Mouse (Mus musculus): Measurements from ENCODE around the gene Arpc2. TPM values are rescaled to one million over a fixed set of nuclear protein-coding genes. Genes with fewer than 3 reads are reported as not detected.

Arpc2 gene
- 387 and 411 TPM in 2 replicates for polyA plus RNA-seq (2014; fragmentation: Nextera tagmentation; extraction: Ambion mirVana)

DNA sequence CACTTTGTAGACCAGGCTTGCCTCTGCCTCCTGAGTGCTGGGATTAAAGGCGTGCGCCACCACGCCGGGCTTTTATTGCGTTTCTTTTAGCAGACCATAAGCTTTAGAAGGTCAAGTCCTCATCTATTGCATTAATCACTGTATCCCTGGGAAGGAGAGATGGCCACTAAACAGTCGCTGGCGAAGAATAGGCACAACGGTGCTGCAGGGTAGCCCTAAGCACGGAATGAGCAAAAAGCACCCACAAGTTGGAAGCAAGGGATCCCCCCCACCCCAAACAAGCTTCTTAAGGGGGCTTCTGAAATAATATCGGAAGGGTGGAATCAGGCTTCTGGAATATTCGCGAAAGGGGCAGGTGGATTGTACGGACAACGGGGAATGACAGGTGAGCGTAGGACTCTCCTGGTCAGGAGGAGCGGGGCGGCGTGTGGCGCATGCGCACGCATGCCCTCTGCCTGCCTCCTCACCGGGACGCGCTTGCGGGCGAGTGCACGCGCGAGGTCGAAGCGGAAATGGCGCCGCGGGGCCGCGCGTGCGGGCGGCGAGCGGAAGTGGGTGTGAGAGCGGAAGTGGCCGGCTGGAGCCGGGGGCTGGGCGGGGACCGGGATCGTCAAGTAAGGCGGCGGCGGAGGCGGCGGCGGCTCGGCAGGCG lies at the start of gene Arpc2:
TSS of gene Arpc2 (plus strand) at position 147 of the 652 bp plus-strand sequence.
- peaks cover 35% of the 10 kb centered on the region for H3K4me1 ChIP-seq (ENCODE audit: control insufficient read depth, insufficient read depth, low read length)
- no peaks in the 10 kb centered on the region for H3K9me3 ChIP-seq (replicated peaks; ENCODE audit: control insufficient read depth, low read length)
- peak within 1 kb of the TSS; percentile 88 for H3K9ac ChIP-seq (ENCODE audit: low read depth, low read length)
- no peaks in the 10 kb centered on the region for H3K27me3 ChIP-seq (ENCODE audit: control insufficient read depth, insufficient read depth, low read length)
- peak within 1 kb of the TSS; percentile 97 for H3K27ac ChIP-seq (ENCODE audit: low read depth, low read length)
- WGBS (ENCODE audit: insufficient replicate concordance), result 2% methylated on average over 54 of the region's 55 CpGs
- peak; percentile 88 for ATAC-seq (replicated peaks; ENCODE audit: insufficient number of reproducible peaks, low FRiP score, low TSS enrichment)
- no peaks in the 10 kb centered on the region for H3K36me3 ChIP-seq (ENCODE audit: control insufficient read depth, insufficient read depth, low read length)
- peak within 1 kb of the TSS; percentile 78 for H3K4me2 ChIP-seq
- H3K4me3 ChIP-seq (ENCODE audit: low read depth, low read length), result peak within 1 kb of the TSS; percentile 76

DNA sequence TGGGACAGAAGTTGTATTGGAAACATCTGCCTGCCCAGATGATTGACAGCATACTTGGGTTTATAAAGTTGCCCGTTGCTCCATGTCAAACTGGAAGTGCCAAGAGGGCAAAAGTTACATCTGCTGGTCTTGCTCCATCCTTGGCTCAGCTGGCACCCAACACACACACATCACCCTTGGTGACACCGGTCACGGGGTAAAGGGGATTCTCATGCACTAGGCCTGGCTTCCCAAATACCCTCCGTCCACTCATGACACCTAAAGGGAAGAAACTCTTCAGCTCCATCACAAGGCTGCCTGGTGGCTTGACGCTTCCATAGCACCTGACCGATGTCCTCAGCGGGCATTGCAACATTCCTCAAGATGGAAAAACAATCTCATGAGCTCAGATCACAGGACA lies 45.4 kb upstream of the Arpc2 start:
- Histone ChIP-seq H3K4me1 (ENCODE audit: control insufficient read depth, insufficient read depth, low read length) (no peaks in the 10 kb centered on the region), H3K4me2 (no peak overlapping the region), H3K27me3 (ENCODE audit: control insufficient read depth, insufficient read depth, low read length) (no peaks in the 10 kb centered on the region), H3K27ac (ENCODE audit: low read depth, low read length) (no peak overlapping the region), H3K36me3 (ENCODE audit: control insufficient read depth, insufficient read depth, low read length) (no peaks in the 10 kb centered on the region), H3K4me3 (ENCODE audit: low read depth, low read length) (no peak overlapping the region), H3K9me3 (replicated peaks; ENCODE audit: control insufficient read depth, low read length) (no peaks in the 10 kb centered on the region), H3K9ac (ENCODE audit: low read depth, low read length) (no peak overlapping the region)
- 86% methylated on average over 7 of the region's 7 CpGs for WGBS (ENCODE audit: insufficient replicate concordance)
- ATAC-seq (replicated peaks; ENCODE audit: insufficient number of reproducible peaks, low FRiP score, low TSS enrichment), result no peak

DNA sequence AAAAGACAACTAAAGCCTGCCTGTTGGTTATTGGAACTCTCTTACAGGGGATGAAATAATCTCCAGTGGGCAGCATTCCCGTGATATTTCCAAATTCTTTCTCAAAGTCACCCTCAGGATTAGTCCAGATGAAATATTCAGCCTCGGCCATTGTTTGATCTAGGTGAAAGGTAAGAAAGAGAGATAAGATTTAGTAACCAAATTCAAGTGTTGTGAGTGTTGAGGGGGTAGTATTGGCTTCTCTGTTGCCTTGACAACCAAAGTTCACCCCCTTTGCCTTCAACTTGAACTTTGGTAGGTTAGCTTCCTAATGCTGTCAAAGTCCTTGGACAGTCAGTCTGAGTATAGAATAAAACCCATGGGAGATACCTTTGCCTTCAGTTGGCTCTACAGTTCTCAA lies 43.2 kb upstream of the Arpc2 start:
- H3K9ac ChIP-seq (ENCODE audit: low read depth, low read length), result no peak overlapping the region
- no peak overlapping the region for H3K27ac ChIP-seq (ENCODE audit: low read depth, low read length)
- no peaks in the 10 kb centered on the region for H3K4me1 ChIP-seq (ENCODE audit: control insufficient read depth, insufficient read depth, low read length)
- H3K4me2 ChIP-seq, result no peak overlapping the region
- no peaks in the 10 kb centered on the region for H3K27me3 ChIP-seq (ENCODE audit: control insufficient read depth, insufficient read depth, low read length)
- H3K9me3 ChIP-seq (replicated peaks; ENCODE audit: control insufficient read depth, low read length), result no peaks in the 10 kb centered on the region
- no peak for ATAC-seq (replicated peaks; ENCODE audit: insufficient number of reproducible peaks, low FRiP score, low TSS enrichment)
- no peaks in the 10 kb centered on the region for H3K36me3 ChIP-seq (ENCODE audit: control insufficient read depth, insufficient read depth, low read length)
- 73% methylated on average over 2 of the region's 2 CpGs for WGBS (ENCODE audit: insufficient replicate concordance)
- H3K4me3 ChIP-seq (ENCODE audit: low read depth, low read length), result no peak overlapping the region

DNA sequence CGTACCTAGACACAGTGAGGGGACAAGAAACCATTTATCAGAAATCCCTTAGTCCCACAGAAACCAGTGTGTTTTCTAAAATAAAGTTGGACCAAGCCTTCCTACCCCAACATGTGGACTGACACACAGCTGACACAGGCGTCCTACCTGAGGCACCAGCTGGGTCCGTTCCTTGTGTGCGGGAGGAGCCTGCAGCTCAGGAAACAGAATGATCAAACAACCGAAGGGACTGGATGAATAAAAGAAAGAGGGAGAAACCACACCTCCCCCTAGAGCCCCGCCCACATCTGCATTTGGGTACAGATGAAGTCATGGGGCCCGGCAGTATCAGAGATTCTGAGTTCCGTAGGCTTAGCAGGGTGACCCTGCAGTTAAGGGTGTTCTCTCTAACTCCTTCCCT lies 41.4 kb upstream of the Arpc2 start, which contains the start of gene Cxcr1:
TSS of gene Cxcr1 (minus strand) at position 187 of the 400 bp plus-strand sequence.
- WGBS (ENCODE audit: insufficient replicate concordance), result 62% methylated on average over 8 of the region's 8 CpGs
- Histone ChIP-seq H3K4me3 (ENCODE audit: low read depth, low read length) (no peak within 1 kb of the TSS), H3K27me3 (ENCODE audit: control insufficient read depth, insufficient read depth, low read length) (no peaks in the 10 kb centered on the region), H3K4me2 (no peak within 1 kb of the TSS), H3K9ac (ENCODE audit: low read depth, low read length) (no peak within 1 kb of the TSS), H3K9me3 (replicated peaks; ENCODE audit: control insufficient read depth, low read length) (no peaks in the 10 kb centered on the region), H3K27ac (ENCODE audit: low read depth, low read length) (no peak within 1 kb of the TSS), H3K4me1 (ENCODE audit: control insufficient read depth, insufficient read depth, low read length) (no peaks in the 10 kb centered on the region; the same call in 1 of the 2 replicates), H3K36me3 (ENCODE audit: control insufficient read depth, insufficient read depth, low read length) (no peaks in the 10 kb centered on the region)
- ATAC-seq (replicated peaks; ENCODE audit: insufficient number of reproducible peaks, low FRiP score, low TSS enrichment), result no peak

DNA sequence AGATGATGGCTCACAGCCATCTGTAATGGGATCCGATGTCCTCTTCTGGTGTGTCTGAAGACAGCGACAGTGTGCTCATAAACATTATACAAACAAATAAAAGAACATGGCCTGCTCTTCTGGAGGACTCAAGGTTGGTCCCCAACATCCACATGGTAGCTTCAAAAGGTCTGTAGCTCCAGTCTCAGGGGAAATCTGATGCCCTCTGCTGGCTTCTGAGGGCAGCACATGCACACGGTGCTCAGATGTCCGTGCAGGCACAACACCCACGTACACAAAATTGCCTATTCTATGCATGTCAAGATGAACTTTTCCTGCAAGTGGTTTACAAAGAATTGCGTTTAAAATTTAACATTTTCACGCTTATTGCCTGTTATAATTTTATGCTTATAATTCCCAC lies 39.9 kb upstream of the Arpc2 start:
- no peak overlapping the region for H3K4me3 ChIP-seq (ENCODE audit: low read depth, low read length)
- no peak for ATAC-seq (replicated peaks; ENCODE audit: insufficient number of reproducible peaks, low FRiP score, low TSS enrichment)
- 45% methylated on average over 7 of the region's 7 CpGs for WGBS (ENCODE audit: insufficient replicate concordance)
- H3K9me3 ChIP-seq (replicated peaks; ENCODE audit: control insufficient read depth, low read length), result no peaks in the 10 kb centered on the region
- H3K4me2 ChIP-seq, result no peak overlapping the region
- no peaks in the 10 kb centered on the region; the same call in 1 of the 2 replicates for H3K4me1 ChIP-seq (ENCODE audit: control insufficient read depth, insufficient read depth, low read length)
- no peak overlapping the region for H3K9ac ChIP-seq (ENCODE audit: low read depth, low read length)
- H3K36me3 ChIP-seq (ENCODE audit: control insufficient read depth, insufficient read depth, low read length), result no peaks in the 10 kb centered on the region
- H3K27ac ChIP-seq (ENCODE audit: low read depth, low read length), result no peak overlapping the region
- no peaks in the 10 kb centered on the region for H3K27me3 ChIP-seq (ENCODE audit: control insufficient read depth, insufficient read depth, low read length)

DNA sequence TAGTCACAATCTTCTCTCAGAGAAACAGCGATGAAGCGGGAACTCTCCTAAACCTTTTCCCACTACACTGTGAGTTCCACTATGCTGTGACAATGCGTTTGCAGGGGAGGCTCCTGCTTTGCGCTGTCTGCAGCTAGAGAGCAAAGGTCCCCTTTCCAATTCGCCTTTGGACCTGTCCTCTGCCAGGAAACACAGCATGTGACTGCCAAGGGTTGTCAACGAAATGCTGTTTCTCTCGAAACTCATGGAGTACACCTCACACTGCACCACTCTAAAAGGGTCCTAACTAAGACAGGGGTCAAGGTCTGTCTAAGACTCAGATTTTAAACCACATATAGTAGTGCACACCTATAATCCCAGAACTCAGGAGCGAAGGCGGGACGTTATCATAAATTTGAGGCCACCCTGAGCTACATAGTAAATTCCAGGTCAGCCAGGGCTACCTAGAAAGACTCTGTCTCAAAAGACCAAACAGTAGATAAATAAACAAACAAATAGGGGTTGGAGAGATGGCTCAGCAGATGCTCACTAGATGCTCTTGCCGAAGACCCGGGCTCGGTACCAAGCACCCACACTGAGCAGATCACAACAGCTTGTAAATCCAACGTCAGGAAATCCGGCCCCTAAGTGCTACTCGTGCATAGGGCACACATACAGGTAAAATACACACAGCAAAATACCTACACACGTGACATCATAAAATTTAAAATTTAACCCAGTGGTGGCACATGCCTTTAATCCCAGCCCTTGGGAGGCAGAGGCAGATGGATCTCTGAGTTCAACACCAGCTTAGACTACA lies 39.1 kb upstream of the Arpc2 start:
- no peaks in the 10 kb centered on the region for H3K36me3 ChIP-seq (ENCODE audit: control insufficient read depth, insufficient read depth, low read length)
- H3K27ac ChIP-seq (ENCODE audit: low read depth, low read length), result no peak overlapping the region
- H3K4me2 ChIP-seq, result no peak overlapping the region
- H3K4me3 ChIP-seq (ENCODE audit: low read depth, low read length), result no peak overlapping the region
- ATAC-seq (replicated peaks; ENCODE audit: insufficient number of reproducible peaks, low FRiP score, low TSS enrichment), result no peak
- no peaks in the 10 kb centered on the region for H3K27me3 ChIP-seq (ENCODE audit: control insufficient read depth, insufficient read depth, low read length)
- H3K9ac ChIP-seq (ENCODE audit: low read depth, low read length), result no peak overlapping the region
- H3K9me3 ChIP-seq (replicated peaks; ENCODE audit: control insufficient read depth, low read length), result no peaks in the 10 kb centered on the region
- WGBS (ENCODE audit: insufficient replicate concordance), result 72% methylated on average over 17 of the region's 17 CpGs
- no peaks in the 10 kb centered on the region; the same call in 1 of the 2 replicates for H3K4me1 ChIP-seq (ENCODE audit: control insufficient read depth, insufficient read depth, low read length)

DNA sequence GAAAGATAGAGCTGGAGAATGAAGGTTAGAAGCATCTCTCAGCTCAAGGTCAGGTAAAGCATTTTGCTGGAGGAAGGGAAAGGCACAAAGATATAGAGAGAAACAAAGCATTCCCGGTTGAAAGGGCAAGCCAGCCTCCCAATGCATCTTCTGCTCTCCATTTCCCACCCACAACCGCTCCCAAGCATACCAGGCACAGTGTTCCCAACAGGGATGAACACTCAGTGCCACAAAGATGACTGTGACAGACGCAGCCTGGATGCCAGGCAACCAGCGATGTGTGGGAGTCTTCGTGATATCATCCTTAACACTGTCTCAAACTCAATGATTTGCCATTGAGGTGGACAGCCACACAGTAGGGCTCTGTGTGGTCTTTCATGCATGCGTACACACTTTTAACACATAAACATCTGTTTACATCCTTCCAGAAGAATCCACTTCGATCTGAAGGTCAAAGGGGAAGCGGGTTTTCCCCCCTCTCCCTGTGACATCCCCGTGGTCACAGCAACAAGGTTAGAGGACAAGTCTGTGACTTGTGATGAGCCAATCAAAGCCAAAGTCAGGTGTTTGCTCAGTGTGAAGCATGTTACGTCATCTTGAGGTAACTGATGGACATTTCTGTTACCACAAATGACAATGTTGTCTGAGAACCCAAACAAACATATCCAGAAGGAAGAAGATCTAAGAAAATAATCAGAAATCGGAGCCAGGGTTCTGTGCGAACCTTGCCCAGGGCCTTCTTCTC lies 38.0 kb upstream of the Arpc2 start:
- Histone ChIP-seq H3K4me1 (ENCODE audit: control insufficient read depth, insufficient read depth, low read length) (no peaks in the 10 kb centered on the region; the same call in 1 of the 2 replicates), H3K27ac (ENCODE audit: low read depth, low read length) (no peak overlapping the region), H3K36me3 (ENCODE audit: control insufficient read depth, insufficient read depth, low read length) (no peaks in the 10 kb centered on the region), H3K9me3 (replicated peaks; ENCODE audit: control insufficient read depth, low read length) (no peaks in the 10 kb centered on the region), H3K4me3 (ENCODE audit: low read depth, low read length) (no peak overlapping the region), H3K9ac (ENCODE audit: low read depth, low read length) (no peak overlapping the region), H3K27me3 (ENCODE audit: control insufficient read depth, insufficient read depth, low read length) (no peaks in the 10 kb centered on the region), H3K4me2 (no peak overlapping the region)
- no peak for ATAC-seq (replicated peaks; ENCODE audit: insufficient number of reproducible peaks, low FRiP score, low TSS enrichment)
- 80% methylated on average over 12 of the region's 12 CpGs for WGBS (ENCODE audit: insufficient replicate concordance)

DNA sequence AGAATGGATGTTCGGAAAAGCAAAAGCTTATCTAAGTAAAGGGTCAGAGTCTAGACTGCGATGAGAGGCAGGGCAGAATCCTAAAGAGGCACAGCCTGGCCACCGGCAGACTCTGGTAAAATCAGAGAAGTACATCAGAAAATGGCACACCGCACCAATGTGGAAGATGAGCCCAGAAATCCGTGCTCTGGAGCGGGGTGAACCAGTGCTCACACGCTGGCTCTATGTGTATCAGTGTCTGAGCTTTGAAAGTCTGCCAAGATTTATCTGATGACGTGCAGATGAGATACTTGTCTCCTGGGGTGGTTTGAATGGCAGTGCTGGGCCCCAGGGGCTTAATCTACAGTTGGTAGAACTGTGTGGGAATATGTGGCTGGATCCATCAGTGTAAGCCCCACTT lies 36.8 kb upstream of the Arpc2 start:
- Histone ChIP-seq H3K4me1 (ENCODE audit: control insufficient read depth, insufficient read depth, low read length) (no peaks in the 10 kb centered on the region; the same call in 1 of the 2 replicates), H3K4me3 (ENCODE audit: low read depth, low read length) (no peak overlapping the region), H3K27me3 (ENCODE audit: control insufficient read depth, insufficient read depth, low read length) (no peaks in the 10 kb centered on the region), H3K27ac (ENCODE audit: low read depth, low read length) (no peak overlapping the region), H3K36me3 (ENCODE audit: control insufficient read depth, insufficient read depth, low read length) (no peaks in the 10 kb centered on the region), H3K9me3 (replicated peaks; ENCODE audit: control insufficient read depth, low read length) (no peaks in the 10 kb centered on the region), H3K4me2 (no peak overlapping the region), H3K9ac (ENCODE audit: low read depth, low read length) (no peak overlapping the region)
- WGBS (ENCODE audit: insufficient replicate concordance), result 65% methylated on average over 8 of the region's 8 CpGs
- ATAC-seq (replicated peaks; ENCODE audit: insufficient number of reproducible peaks, low FRiP score, low TSS enrichment), result no peak
